Mouse (Mus musculus): Measurements from ENCODE around the gene Fam57b.

DNA sequence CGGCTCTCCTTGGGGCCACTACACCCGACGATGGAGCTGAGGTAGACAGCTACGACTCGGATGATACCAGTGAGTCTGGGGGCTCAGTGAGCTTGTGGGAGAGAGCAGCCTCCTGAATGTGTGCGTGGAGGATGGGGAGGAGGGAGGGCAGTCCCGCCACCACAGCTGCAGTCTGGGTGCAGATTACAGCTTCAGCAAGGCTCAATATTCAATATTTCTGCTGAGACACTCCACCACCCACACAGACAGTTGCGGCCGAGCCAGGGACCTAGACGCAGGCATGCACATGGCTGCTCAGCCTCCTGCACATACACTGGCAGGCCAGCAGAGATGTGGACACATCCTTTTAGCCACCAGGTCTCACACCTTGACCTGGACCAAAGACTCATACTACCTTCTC, 51.3 kb downstream of the Fam57b start:
- TF ChIP-seq GATA1 (IDR thresholded peaks at IDR 0.05; ENCODE audit: low read length), result no peak
- TF ChIP-seq TAL1 (IDR thresholded peaks at IDR 0.05; ENCODE audit: low read length), result no peak

Data from erythroblast, embryonic 14.5 days (primary cell).